Mouse (Mus musculus) midbrain, embryonic 11.5 days (tissue): ENCODE data around the gene 2810006K23Rik. TPM values are rescaled to one million over a fixed set of nuclear protein-coding genes. Genes with fewer than 3 reads are reported as not detected.

Source experiments
- polyA plus RNA-seq: library from polyadenylated mRNA; unstranded; fragments of >200 nt; fragmentation: Nextera tagmentation; extraction: Ambion mirVana; gene quantifications from 2 replicates; pipeline ENCODE4 v1.2.1, GENCODE M21; 2014

The 2810006K23Rik gene
- polyA plus RNA-seq, 1 experiment from 2014 or later: 23.9 TPM

Other genes starting within 250 kb of the 2810006K23Rik start
- 0.62 and 0.71 TPM in 2 replicates for gene Abcb9, start 232.3 kb upstream of the 2810006K23Rik start, polyA plus RNA-seq
- 10.4 and 11.4 TPM in 2 replicates for gene Ogfod2, start 215.8 kb upstream of the 2810006K23Rik start, polyA plus RNA-seq
- 89.3 and 95.5 TPM in 2 replicates for gene Arl6ip4, start 212.0 kb upstream of the 2810006K23Rik start, polyA plus RNA-seq
- 4.6 and 5.0 TPM in 2 replicates for gene Pitpnm2, start 78.3 kb upstream of the 2810006K23Rik start, polyA plus RNA-seq
- gene Mphosph9, start 117 bp upstream of the 2810006K23Rik start, polyA plus RNA-seq: 12.3 and 13.6 TPM in 2 replicates
- 215 and 262 TPM in 2 replicates for gene Cdk2ap1, start 35.0 kb downstream of the 2810006K23Rik start, polyA plus RNA-seq
- gene Sbno1, start 97.9 kb downstream of the 2810006K23Rik start, polyA plus RNA-seq: 78.6 and 85.9 TPM in 2 replicates
- gene Kmt5a, start 111.8 kb downstream of the 2810006K23Rik start, polyA plus RNA-seq: 76.6 and 90.0 TPM in 2 replicates
- gene Rilpl2, start 150.3 kb downstream of the 2810006K23Rik start, polyA plus RNA-seq: 19.6 and 23.1 TPM in 2 replicates
- gene Snrnp35, start 155.0 kb downstream of the 2810006K23Rik start, polyA plus RNA-seq: 15.6 and 17.3 TPM in 2 replicates
- 17.7 and 21.7 TPM in 2 replicates for gene Rilpl1, start 203.3 kb downstream of the 2810006K23Rik start, polyA plus RNA-seq
- gene Tmed2, start 212.6 kb downstream of the 2810006K23Rik start, polyA plus RNA-seq: 490 and 523 TPM in 2 replicates
- 13.2 and 15.0 TPM in 2 replicates for gene Ddx55, start 224.8 kb downstream of the 2810006K23Rik start, polyA plus RNA-seq